Mouse (Mus musculus): ENCODE measurements around the gene Olfr472. TPM values are rescaled to one million over a fixed set of nuclear protein-coding genes. Genes with fewer than 3 reads are reported as not detected.
"Not testable (repeated sequence)": the region's sequence is repeated elsewhere in the genome, so short reads cannot be mapped to it uniquely, and the experiment has no call there.

Gene Olfr472
- under 1 TPM in 1 of 4 experiments, not detected in 3; 0.11 TPM for total RNA-seq (2022)

GRCm38 (mm10) chr7:107897602-107898001 lies at the start of gene Olfr472:
Olfr472 (plus strand) TSS chr7:107897902.
- DNase-seq (ENCODE audit: low spot score in 2 of 2) = no peak

GRCm38 (mm10) chr7:107930146-107930545 lies 32.4 kb downstream of the Olfr472 start, which contains the start of gene Olfr473:
Olfr473 (plus strand) TSS chr7:107930446.
- DNase-seq (ENCODE audit: low spot score in 2 of 2) = no peak

GRCm38 (mm10) chr7:107952539-107952938 lies 54.8 kb downstream of the Olfr472 start:
- not testable (repeated sequence) for DNase-seq (ENCODE audit: low spot score in 2 of 2)

- DNase-seq (ENCODE audit: low spot score in 2 of 2) = no peak
These were observed 56.6 kb downstream of the Olfr472 start, which contains the start of gene Olfr474 for GRCm38 (mm10) chr7:107954343-107954742. Olfr474 (plus strand) TSS chr7:107954643.

Other genes starting within 250 kb of the Olfr472 start
- under 1 TPM in 3 of 4 experiments, not detected in 1; 0.16 to 0.43 (median 0.27) TPM for gene Cyb5r2, start 139.9 kb upstream of the Olfr472 start, total RNA-seq (2022)
- gene Ovch2, start 96.7 kb upstream of the Olfr472 start, total RNA-seq (2022) = not detected
- not detected for gene Olfr467, start 85.6 kb upstream of the Olfr472 start, total RNA-seq (2022)
- gene Olfr469, start 72.4 kb upstream of the Olfr472 start, total RNA-seq (2022) = not detected
- not detected for gene Olfr470, start 50.4 kb upstream of the Olfr472 start, total RNA-seq (2022)
- gene Olfr473, start 32.5 kb downstream of the Olfr472 start, total RNA-seq (2022) = not detected
- not detected for gene Olfr474, start 56.7 kb downstream of the Olfr472 start, total RNA-seq (2022)
- gene Olfr476, start 66.9 kb downstream of the Olfr472 start, total RNA-seq (2022) = not detected
- gene Olfr477, start 88.8 kb downstream of the Olfr472 start, total RNA-seq (2022) = not detected
- gene Olfr478, start 136.1 kb downstream of the Olfr472 start, total RNA-seq (2022) = not detected
- gene Olfr479, start 152.8 kb downstream of the Olfr472 start, total RNA-seq (2022) = not detected
- not detected for gene Olfr480, start 169.4 kb downstream of the Olfr472 start, total RNA-seq (2022)
- gene Olfr481, start 182.0 kb downstream of the Olfr472 start, total RNA-seq (2022) = not detected
- gene Olfr482, start 199.7 kb downstream of the Olfr472 start, total RNA-seq (2022) = 1 to 10 TPM; 1.3 to 2.1 (median 1.9) TPM
- not detected for gene Olfr483, start 202.9 kb downstream of the Olfr472 start, total RNA-seq (2022)
- not detected for gene Olfr484, start 229.5 kb downstream of the Olfr472 start, total RNA-seq (2022)

Data from layer of hippocampus, adult 8-10 months (tissue).